Mouse (Mus musculus) heart, postnatal 14 days (tissue): ENCODE data around the gene Gria1. TPM values are rescaled to one million over a fixed set of nuclear protein-coding genes. Genes with fewer than 3 reads are reported as not detected.

Source experiments
- DNase-seq, 2 experiments: peaks; one replicate each; pipeline ENCODE4 v3.0.0; 2021 to 2022
- intact Hi-C: fragments of 180-260 bp; cut with DNase I; formaldehyde crosslinking; loops from one replicate; pipeline ENCODE4 v1.15.1; 2025
- long read RNA-seq, 2 experiments: library from polyadenylated mRNA; stranded (forward); transcript quantifications; one replicate each; pipeline ENCODE4 v2.0.0; 2021
- total RNA-seq, 2 experiments: library from RNA; stranded (reverse); gene quantifications; 2 replicates each; pipeline ENCODE4 v1.2.3; 2021

Gria1 gene
- under 1 TPM; 0.10 to 0.22 TPM for total RNA-seq
- long read RNA-seq, experiment 1 = 0 reads
- long read RNA-seq, experiment 2, partial matches to known transcripts = 0 of 2 reads
- long read RNA-seq, experiment 2, other reads (novel, unspliced or antisense) = 2 of 2 reads

DNA sequence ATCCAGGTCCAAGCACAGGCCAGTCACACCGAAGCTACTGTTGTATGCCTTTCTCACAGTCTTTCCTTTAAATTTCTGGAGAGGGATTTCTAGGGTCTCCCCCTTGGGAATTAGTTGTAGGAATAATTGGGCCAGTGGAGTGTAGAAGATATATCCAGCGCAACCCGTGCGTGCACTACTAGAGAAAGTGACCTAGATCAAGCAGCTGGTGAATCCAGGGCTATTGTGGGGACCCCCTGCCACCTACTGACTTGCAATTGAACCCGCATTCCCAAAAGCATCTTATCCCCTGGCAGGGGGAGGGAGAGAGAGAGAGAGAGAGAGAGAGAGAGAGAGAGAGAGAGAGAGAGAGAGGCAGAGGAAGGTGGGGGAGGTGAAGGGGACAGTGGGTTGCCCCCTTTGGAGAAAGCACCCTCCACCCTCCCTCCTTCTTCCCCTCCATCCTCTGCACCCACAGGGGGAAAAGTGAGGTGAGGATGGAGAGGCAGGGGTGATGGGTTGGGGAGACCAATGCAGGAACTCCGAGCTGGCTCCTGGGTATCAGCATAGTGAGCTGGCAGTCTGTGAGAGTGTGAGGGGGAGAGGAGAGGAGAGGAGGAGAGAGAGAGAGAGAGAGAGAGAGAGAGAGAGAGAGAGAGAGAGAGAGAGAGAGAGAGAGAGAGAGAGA, at the start of gene Gria1:
Gene Gria1 (plus strand): TSS at position 364 of the 667 bp plus-strand sequence.
- intact Hi-C loops = no loop called here

DNA sequence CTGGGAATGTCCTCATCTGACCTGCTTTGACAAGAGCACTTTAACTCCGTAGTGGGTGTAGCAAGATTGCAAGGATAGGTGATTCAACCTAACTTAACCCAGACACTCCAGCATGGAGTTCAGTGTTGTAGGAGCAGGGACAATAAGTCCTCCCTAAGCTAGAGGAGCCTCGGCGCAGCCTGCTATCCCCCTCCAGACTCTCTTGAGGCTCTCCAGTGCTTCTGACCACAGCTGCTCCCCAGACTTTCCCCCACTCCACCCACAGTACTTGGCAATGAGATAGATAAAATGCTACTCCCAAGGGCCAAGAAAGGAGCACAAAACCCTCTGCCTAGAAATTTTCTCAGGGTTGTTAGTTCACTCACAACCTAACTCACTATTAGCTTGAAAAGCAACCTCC, 49.4 kb upstream of the Gria1 start:
- peak; percentile 2 to 3 for DNase-seq

More for the DNA sequence above, at the start of gene Gria1:
- no peak for DNase-seq

DNA sequence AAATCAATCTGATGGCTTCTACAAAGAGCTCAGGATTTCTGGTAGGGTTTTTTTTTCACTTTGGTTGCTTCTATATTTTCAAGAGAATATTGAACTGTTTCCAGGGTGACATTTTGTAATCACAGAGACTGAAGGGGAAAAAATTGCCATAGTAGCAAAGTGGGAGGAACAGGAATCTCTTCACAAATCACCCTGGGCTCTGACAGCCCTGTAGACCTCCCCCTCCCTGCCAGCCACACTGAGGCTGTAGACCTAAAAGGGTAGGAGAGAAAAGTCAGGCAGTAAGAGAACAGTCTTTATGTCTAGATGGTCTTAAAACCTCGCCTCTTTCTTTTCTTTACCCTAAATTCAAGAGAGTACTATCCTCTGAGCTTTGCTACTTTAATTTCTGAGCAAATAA, 38.4 kb upstream of the Gria1 start:
- intact Hi-C loops = no loop called here
- no peak for DNase-seq

More for the DNA sequence above, 49.4 kb upstream of the Gria1 start:
- intact Hi-C loops = no loop called here

DNA sequence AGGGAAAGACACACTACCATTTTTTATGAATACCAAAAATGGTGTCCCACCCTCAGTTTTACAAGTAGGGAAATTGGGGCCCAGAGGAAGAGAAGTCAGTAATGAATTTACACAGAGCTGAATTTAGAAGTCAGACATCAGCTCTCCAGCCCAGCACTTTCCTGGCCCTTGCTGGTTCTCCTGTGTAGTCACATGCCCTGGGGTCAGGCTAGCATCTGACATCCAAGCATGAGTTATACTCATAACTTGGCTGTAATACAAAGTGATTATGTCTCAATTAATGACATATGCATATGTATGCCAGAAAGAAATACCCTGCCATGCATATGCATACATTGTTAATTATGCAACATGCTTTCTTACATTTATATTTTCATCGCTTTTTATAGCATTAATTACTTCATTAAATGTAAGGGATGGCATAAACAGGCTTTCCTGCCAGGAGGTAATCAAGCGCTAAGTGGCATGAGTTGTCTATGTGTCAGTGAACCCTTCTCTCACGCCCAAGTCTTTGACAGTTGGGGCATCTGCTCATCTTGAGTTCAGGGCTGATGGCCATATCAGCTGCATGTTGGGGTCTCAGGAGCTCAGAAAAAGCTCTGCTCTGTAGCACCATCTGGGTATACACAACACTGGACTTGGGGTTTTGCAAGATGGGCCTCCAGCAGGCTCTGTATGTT, 26.7 kb upstream of the Gria1 start:
- intact Hi-C loops = no loop called here
- DNase-seq = no peak

DNA sequence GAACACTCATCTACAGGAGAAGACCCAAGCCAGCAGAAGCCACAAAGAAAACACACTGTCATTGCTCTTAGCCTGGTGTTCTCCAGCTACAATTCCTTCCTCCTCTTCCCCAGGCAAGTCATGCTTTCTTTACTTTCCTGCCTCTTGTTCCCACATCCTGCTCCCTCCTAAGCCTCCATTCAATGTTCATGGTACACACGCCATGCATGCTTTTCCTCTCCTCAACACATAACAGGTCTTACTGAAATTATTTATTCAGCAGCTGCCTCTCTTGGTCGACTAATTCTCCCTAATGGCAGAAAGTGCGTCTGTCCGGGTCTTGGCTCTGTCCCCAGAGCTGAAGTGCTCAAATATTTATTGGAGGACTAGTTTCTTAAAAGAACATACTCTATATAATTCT, 25.7 kb upstream of the Gria1 start:
- intact Hi-C loops = no loop called here
- no peak for DNase-seq

DNA sequence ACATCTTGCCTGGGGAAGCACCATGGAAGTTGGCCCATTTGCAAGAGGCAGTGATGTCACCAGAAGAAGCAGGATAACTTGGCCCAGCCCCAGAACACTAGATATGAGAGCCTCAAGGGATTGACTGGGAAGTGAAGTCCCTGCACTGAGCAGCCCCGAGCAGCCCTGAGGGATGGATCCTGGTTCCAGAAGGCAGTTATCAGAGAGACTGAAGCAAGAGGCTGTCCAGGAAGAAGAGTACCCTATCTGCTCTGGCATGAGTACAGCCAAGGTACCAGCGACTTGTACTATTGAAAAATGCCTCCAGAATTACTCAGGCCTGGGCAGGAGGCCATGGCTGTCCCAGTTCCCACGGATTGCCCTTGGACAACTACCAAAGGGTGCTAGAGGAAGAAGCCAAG, 11.6 kb upstream of the Gria1 start:
- peak; percentile 71 to 81 for DNase-seq
- intact Hi-C loops = no loop called here

DNA sequence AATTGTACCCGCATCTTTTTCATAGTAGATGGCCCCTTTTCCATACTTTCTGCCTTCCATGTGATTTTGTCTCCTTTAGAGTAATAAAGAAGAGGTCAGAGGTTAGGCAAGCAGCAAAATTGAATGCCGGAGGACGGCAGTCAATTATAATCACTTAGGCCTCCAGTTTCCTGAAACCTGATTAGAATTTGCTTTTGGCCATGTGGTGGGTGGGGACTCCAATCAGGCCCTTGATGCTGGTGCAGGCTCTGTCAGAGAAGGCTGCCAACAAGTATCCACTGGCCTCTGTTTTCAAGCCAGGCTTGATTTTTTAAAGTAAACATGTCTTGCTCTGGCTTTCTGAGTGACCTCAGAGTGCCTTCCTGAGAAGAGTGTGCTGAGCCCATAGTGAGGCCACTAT, 6.6 kb upstream of the Gria1 start:
- no peak for DNase-seq
- intact Hi-C loops = no loop called here

DNA sequence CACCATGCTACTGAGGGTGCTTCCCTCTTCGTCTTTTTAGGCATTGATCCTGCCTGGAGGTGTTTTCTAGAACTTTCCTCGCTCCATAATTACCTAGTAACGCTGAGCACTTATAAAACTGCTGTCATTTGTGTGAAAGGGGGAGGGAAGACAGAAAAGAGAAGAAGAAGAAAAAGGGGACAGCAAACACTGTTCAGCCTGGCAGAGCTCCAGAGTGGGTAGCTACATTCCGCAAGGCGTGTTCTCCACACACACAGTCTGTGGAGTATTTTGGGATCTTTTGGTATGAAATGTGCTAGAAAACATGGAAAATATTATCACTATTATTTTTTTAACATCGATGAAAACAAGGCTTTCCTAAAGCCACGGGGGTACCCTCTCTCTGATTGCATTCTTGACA, 5.8 kb upstream of the Gria1 start:
- intact Hi-C loops = no loop called here
- no peak for DNase-seq

DNA sequence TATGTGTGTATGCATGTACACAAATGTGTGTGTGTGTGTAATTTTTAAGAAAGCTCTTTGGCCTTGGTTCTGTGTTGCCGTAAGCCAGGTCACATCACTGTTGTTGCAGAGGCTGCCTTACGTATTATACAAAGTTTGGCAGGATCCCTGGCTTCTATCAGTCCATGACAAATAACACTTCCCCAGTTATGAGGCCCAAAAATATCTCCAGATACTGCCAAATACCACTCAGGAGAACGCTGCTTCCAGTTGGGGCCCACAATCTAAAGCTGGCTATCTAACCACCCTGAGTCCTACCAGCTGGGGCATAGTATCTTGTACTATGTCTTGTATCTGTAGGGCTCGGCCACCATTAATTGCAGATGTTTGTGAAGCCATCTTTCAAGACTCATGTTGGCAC, 3.4 kb upstream of the Gria1 start:
- peak; percentile 6 to 7 for DNase-seq
- intact Hi-C loops = no loop called here

DNA sequence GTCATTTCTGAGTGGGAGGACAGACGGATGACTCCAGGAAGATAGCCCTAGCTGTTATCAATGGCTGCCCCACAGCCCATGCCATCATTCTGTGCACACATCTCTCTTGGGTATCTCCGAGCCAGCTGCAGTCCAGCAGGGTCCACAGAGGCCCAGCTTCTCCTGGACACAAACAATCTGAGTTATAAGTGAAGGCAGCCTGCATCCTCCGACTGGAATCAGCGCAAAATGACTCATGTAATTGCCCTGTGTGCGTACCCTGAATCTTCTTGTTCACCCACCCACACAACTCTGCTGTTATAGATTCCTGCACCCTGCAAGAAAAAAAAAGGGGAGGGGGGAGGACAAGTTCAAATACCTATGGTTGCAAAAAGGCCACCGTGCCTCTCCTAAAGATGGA, 576 bp upstream of the Gria1 start:
- no peak for DNase-seq
- intact Hi-C loops = no loop called here

DNA sequence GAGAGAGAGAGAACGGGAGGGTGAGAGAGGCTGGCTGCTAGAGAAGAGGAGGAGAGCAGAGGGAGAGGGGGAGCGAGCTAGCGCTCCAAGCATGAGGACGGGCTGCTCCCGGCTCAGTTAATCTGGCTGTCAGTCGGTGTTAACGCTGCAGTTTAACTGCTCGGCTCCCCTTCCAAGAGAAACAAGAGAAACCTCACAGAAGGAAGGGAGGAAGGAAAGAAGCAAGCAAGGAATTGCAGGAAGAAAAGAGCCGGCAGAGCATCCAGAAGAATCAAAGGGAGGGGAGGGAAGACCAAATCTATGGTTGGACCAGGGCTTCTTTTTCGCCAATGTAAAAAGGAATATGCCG, 478 bp downstream of the Gria1 start:
- DNase-seq = peak; percentile 7 to 23
- intact Hi-C loops = no loop called here

DNA sequence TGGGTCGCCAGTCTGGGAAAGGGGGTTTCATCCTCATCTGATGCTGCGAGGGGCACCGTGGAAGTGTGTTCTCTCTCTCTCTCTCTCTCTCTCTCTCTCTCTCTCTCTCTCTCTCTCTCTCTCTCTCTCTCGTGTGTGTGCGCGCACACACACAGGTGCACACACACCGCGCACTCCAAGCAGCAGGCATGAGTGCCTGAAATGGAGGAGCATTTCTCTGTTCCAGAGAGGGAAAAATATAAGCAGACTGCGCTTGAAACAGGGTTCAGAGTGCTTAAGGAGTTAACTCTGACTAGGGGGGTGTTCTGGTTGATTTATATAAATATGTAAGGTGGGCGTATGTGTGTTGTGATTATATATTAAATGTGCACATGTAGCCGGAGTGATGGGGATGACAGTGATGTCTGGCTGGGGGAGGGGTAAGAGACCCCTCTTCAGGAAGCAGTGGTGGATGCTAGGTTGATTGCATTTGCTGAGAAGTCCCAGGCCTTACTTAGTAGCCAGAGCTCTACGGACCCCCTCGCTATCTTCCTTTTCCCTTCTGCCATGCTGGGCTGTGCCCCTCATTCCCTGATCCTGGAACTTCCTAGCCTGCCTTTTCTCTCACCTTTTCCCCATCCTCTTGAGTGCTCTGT, 1.2 kb downstream of the Gria1 start:
- no peak for DNase-seq
- intact Hi-C loops = no loop called here

DNA sequence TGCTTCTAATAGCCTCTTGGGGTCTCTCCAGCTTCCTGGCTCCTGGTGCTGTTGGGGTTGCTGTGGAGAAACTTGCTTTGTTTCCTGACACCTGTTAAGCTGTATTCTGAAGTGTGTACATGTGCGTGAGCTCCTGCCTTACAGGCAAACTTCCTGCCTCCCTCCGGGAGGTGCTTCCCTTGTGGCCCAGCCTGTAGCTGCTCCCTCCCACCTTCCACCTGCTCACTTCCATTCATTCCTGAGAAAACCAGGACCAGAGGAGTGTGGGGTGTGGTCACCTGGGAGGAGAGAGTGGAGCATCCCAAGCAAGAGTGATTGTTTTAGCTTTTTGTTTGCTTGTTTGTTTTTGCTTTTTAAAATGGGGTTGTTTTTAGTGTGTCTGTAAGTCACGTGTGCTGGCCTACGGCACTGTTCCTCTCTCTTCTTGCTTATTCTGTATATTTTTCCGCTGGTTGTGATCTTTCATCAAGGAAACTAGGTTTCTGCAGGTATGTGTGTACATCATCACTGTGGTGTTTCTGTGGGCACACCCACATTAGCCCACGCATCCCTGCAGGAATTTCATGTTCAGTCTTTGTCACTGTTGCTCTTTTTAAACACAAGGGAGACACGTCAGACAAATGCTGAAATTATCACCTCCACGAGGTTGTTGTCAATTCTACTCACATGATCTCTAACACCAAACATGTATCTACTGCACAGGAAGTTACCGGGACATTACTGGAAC, 2.4 kb downstream of the Gria1 start:
- no peak for DNase-seq
- intact Hi-C loops = no loop called here

DNA sequence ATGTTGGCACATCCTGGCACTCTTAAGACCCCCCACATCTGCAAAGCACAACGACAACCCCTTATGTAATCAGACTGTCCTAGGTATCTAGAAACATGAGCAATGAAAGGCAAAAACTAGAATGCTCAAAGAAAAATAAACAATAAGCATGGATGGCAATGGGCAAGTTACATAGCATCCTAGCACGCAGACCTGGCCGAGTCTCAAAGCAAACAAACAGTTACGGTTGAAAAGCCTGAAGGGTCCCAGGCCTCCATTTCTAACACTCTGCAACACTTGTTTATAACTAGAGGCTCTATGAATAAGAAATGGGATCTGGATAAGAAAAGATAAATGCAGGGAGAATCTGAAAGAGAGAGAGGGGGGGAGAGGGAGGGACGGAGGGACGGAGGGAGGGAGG, 3.2 kb downstream of the Gria1 start:
- no peak for DNase-seq
- intact Hi-C loops = no loop called here

DNA sequence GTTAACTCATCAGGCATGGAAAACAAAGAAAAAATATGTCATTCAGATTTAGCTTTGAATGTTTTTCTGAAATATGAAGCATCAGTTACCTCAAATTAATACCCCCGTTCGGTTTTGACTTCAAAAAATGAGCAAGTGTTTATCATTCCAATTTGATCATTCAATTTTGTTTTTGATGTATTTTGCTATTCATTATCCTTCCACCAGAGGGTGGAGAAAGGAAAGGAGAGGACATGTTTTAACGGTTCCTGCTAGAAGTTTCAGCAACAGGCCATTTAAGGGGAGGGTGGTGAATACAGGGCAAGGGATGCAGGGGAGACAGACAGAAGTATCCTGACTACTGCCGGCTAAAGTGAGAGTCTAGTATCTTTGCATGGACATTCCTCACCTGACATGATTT, 7.3 kb downstream of the Gria1 start:
- intact Hi-C loops = loop anchor here (5.0 kb wide), 2 partner anchors 294 to 449 kb away; no protein-coding TSS in a partner anchor
- no peak for DNase-seq

DNA sequence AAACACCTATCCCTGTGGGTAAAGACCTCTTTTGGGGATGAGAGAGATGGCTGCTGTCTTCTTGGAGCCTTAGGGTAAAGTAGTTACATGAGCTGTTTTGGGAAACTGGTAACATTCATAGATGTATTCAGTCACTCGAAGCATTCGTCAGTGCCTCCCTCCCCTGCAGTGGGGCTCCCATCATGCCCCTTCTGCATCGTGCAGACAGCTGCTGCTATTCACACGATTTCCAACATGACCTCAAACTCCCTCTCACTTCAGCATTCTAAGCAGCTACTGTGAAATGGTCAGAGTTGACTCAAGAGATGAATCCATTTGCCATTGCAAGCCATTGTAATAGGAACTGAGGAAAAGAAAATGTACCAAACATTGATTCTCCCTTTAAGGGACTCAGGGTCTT, 11.2 kb downstream of the Gria1 start:
- intact Hi-C loops = no loop called here
- no peak for DNase-seq

DNA sequence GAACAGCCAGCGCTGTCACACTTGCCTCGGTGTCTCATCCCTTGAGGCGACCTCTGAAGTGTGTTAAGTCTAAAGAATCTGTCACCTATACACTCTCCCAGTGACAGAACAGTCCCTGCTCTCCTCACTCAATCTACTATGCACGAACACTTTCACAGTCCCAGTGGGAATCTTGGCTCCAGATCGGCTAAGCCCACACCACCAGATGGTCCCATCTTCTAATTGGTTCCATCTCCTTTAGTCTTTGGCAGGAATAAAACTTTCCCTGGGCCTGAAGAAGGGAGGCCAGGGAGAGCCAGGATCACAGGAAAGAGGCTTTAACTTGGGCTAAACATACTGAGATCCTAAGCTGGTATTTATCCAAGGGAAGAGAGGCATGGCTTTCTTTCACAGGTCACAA, 19.3 kb downstream of the Gria1 start:
- intact Hi-C loops = no loop called here

DNA sequence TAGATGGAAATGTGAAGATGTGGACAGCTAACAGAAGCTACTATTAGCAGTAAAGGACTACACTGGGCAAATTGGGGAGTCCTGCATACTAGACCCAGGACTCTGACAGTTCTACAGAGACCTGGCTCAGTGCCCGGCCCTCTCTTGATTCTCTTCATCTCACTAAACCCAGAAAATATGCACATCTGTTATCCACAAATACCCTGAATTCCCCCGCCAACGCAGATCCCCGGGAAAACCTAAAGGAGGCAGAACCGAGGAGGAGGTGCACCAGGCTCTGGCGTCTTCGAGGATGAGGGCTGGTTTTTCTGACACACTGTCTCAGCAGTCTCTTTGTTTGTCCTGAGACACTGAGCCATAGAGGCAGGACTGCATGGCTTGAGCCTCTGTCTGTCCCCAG, 27.6 kb downstream of the Gria1 start:
- intact Hi-C loops = no loop called here
- peak in 1 of 2 experiments; percentile 6 for DNase-seq

More for the DNA sequence above, 19.3 kb downstream of the Gria1 start:
- DNase-seq = no peak

DNA sequence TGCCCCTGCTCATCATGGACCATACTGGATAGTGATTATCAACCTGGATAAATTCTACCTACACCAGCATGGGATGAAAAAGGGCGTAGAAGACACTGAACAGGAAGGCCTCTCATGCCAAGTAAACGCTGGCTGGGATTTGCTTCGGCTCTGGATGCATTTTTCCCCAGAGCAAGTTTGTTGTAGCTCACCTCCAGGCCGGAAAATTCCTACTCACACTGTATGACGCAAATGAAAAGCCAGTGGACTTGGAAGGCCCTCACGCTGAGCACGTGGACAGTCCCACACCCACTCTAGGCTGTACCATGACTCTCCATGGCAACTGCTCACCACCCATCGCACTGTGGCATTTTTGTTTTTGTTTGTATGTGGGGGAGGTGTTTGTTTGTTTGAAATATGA, 28.1 kb downstream of the Gria1 start:
- intact Hi-C loops = no loop called here
- DNase-seq = no peak

DNA sequence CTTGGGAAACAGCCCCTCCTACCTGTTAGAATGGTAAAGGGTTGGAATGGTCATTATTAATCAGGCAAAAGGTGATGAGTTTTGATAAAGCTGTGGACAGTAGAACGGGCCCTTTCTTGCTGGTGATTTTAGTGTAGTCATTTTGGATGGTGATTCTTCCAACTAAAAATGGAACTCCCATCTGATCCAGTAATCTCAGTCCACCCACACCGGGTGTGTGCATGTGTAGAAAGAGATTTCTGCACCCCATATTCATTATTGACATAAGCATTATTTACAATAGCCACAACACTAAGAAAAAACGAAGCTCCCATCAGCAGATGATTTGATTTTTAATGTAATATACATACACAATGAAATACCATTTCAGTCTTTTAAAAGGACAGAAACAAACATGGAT, 30.9 kb downstream of the Gria1 start:
- no peak for DNase-seq
- intact Hi-C loops = no loop called here

DNA sequence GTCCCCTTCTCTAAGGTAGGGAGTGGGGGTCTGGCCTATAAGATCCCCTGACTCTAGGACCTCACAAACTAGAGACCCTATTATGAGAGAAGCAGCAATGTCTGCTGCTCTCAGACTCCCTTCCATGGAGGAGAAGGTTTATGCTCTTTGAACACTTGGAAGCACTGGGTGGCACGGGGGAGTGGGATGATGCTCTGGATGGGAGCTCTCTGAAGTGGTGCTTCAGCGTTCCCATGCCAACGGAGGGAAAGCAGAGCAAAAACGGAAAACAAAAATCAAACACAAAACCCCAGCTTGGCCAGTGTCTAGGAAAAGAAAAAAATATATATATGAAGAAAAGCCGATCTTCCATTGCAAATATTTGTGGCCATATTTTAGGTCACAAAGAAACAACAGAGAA, 33.0 kb downstream of the Gria1 start:
- intact Hi-C loops = no loop called here
- no peak for DNase-seq
